Mouse (Mus musculus) layer of hippocampus, postnatal 10 days (tissue): Measurements from ENCODE around the gene Ccl27b. TPM values are rescaled to one million over a fixed set of nuclear protein-coding genes. Genes with fewer than 3 reads are reported as not detected.
"Not testable (repeated sequence)": the region's sequence is repeated elsewhere in the genome, so short reads cannot be mapped to it uniquely, and the experiment has no call there.

Experiments used
- DNase-seq, 2 experiments: peaks; one replicate each; pipeline ENCODE4 v3.0.0; 2021; ENCODE audit warnings: low spot score in 2 of 2
- long read RNA-seq: library from polyadenylated mRNA; stranded (forward); transcript quantifications from one replicate; pipeline ENCODE4 v2.0.0, GENCODE M21; 2023
- total RNA-seq, 2 experiments: library from RNA; stranded (reverse); gene quantifications; 2 replicates each; pipeline ENCODE4 v1.2.3; 2021

Ccl27b gene
- 1 to 10 TPM in 1 of 2 experiments, not detected in 1; 1.6 TPM for total RNA-seq
- long read RNA-seq, partial matches to known transcripts, result 0 of 4 reads
- long read RNA-seq, other reads (novel, unspliced or antisense), result 4 of 4 reads

DNA sequence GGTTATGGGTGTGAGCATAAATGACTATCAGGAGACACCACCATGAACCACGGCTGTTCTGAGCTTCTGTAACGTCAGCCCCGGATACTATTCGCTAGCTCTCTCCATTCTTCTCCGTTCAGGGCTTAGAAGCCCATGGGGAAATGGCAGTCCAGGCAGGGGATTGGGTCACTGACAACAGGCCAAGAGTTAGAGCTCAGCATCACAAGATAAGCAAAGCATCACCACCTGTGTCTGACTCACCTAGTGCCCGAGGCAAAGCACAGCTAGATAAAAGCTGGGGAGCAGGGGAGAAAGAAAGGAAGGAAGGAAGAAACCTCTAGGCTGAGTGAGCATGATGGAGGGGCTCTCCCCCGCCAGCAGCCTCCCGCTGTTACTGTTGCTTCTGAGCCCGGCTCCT lies at the start of gene Ccl27b:
TSS of gene Ccl27b (plus strand) at position 301 of the 400 bp plus-strand sequence.
- not testable (repeated sequence) for DNase-seq

DNA sequence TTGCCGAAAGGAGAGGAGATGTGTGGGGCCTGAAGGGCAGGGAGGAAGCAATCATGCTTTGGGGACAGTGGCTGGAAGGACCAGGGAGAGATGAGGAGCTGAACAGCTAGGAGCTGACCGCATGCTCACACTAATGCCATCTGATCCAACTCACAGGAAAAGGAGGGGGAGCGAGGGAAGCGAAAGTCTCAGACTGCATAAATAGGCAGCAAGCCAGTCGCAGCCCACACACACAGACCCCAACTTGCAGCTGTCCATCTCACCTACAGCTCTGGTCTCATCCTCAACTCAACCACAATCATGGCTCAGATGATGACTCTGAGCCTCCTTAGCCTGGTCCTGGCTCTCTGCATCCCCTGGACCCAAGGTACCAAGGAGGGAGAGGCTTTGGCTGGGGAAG lies 43.2 kb upstream of the Ccl27b start, which contains the start of gene Gm10591:
TSS of gene Gm10591 (plus strand) at position 301 of the 400 bp plus-strand sequence.
- DNase-seq, result not testable (repeated sequence)

DNA sequence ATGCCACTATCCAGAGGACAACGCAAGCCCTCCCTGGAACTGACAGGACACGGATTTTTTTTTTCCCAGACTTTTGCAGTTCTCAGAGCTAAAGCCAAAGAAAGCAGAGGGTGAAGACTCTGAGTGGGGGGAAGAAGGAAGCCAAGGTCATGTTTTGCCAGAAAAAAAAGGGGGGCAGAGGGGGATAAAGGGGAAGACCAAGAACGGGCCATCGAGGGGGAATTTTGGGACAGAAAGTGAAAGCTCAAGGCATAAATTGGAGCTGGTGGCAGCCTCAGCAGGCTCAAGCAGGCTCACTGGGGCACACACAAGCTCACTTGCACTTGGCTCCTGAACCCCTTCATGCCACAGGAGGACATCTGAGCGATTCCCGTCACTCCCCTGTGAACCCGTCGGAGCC lies 25.6 kb upstream of the Ccl27b start, which contains the start of gene Gm2564:
TSS of gene Gm2564 (plus strand) at position 301 of the 400 bp plus-strand sequence.
- not testable (repeated sequence) for DNase-seq

DNA sequence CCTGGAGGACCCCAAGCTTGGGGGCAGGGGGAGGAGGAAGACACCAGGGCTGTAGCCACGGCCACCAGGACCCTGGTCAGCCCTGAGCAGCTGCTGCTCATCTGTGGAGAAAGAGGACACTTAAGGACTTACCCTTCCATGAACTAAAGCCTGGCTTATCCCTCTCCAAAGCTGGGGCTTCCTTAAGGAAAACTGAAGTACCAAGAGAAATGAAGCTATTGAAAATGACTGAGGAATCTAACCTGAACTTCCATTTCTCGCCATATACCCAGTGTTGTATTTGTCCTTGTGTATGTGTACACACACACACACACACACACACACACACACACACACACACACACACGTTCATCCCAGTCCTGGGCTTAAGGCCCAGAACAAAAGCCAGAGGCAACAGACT lies 6.7 kb downstream of the Ccl27b start, which contains the start of gene Il11ra2:
TSS of gene Il11ra2 (minus strand) at position 101 of the 400 bp plus-strand sequence.
- DNase-seq, result not testable (repeated sequence)

DNA sequence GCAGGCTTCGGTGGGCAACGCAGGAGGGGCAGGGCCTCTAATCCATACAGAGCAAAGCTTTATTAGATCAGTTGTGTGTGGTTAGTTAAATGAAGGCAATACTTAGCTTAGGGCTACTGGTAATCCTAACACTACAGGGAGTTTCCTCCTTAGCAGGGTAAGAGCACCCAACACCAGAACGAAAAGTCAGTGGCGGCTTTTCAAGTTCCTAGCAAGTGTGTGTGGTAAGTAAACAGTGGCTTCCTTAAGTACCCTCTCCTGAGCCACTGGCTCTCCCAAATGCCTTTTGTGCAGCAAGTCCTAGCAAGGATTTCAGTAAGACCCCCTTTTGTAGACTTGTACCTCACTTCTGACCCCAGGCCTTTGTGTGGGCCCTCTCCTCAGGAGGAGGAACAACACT lies 20.4 kb downstream of the Ccl27b start:
- not testable (repeated sequence) for DNase-seq

DNA sequence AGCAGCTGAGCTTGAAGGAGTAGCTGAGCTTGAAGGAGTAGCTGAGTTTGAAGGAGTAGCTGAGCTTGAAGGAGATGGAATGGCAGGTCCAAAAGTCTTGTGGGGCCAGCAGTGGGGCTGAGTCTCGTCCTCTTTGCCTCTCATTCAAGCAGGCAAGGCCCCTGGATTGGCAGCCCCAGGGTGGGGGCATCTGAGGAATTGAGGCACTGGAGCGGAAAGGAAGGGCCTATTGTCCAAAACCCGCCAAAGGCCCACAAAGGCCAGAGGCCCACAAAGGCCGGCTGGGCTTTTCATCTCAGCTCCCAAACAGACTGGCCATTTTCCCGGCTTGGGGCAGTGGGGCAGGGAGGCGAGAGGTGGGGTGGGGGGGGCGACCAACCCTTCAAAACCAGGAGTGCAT lies 24.3 kb downstream of the Ccl27b start:
- not testable (repeated sequence) for DNase-seq

DNA sequence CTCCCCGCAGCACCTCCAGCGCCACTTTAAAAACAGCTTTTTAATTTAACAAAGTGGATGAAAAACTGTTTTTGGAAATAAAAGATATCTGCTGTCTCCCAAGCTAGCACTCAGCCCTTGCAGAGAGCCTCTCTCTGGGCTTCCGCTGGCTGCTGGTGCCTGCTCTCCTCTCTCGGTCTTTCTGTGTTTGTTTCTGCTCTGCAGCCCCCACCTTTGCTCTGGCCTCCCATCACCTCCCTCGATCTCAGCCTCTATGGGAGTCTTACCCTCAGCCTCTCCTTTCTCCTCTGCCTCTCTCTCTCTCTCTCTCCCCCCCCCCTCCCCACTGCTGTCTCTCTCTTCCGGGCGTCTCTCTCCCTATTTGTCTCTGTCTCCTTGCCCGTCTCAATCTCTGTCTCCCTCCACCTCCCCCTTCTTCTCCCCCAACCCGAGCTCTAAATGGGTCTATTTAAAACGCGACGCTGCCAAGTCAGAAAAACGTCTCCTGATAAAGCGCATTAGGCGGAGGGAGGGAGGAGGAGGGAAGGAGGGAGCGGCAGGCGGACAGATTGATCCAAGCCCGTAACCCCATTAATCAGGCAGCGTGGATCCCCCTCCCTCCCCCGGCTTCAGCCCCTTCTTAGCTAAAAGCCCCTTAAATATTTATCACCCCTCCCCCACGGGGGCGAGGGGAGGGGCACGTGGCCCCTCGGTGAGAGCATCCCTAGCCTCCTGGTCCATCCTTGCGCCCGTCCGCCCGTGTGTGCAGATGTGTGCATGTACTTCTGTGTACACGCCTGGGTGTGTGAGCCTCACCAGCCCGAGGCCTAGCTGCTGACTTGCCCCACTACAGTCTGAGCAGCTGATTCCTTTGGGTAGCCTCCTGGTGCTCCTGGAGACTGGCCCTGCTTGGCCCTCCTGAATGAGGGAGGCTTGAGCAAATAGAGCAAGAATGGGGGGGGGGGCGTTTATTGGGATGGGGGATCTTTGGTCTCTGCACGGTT lies 25.6 kb downstream of the Ccl27b start:
- DNase-seq, result not testable (repeated sequence)

DNA sequence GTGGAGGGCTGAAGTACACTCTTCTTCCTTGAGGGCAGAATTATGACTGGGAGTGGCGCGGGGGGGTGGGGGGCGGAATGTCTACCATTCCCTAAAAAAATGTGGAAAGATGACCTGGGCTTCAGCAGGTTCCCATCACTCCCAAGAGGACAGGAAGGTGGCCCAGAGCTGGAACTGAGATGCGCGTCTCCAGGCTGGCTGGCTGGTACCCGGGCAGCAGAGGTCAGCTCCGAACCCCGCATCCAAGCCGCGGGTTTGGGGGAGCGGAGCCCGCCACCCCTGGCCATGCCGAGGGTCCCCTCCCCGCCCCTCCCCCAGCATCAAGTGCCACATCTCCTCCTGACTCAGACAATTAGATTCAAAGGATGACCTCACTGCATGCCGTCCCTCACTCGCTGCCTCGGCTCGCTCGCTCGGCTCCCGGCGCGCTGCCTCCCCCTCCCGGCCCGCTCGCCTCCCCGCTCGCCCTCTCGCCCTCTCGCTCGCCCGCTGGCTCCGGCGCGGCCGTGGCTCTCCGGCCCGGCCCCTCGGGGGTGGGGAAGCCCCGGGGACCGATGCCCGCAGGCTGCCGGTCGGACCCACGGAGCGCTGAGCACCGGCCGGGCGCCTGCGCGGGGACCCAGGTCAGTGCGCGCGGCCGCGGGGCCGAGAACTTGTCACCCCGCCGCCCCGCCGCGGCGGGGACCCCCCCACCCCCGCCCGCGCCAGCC lies 26.6 kb downstream of the Ccl27b start:
- DNase-seq, result not testable (repeated sequence)

DNA sequence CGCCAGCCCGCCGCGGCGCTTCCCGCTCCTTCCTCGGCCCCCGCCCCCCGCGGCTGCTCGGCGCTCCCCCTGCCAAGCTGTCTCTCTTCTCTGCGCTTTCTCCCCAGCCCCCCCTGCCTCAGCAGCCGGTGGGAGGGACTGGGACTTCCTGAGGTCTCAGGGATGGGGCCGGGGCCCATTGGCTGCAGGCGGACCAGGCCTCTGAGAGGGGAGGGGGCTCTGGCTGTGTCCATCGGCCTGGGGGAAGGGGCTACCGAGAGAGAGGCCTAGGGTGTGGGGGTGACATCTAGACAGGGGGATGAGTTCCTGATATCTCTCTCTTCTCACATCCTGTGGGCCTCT lies 27.1 kb downstream of the Ccl27b start:
- not testable (repeated sequence) for DNase-seq

Other genes with a start within 250 kb of the Ccl27b start
- gene Gm21586, start 215.9 kb upstream of the Ccl27b start, total RNA-seq, result not detected
- 1 to 10 TPM; 2.3 to 2.5 TPM for gene Gm2163, start 188.5 kb upstream of the Ccl27b start, total RNA-seq
- gene Fam205a2, start 127.1 kb upstream of the Ccl27b start, total RNA-seq, result not detected
- gene Gm10591, start 43.1 kb upstream of the Ccl27b start, total RNA-seq, result not detected
- 10 to 100 TPM; 11.5 to 12.2 TPM for gene Gm2564, start 25.5 kb upstream of the Ccl27b start, total RNA-seq
- gene Il11ra2, start 6.6 kb downstream of the Ccl27b start, total RNA-seq, result not detected
- gene 4930578G10Rik, start 80.3 kb downstream of the Ccl27b start, total RNA-seq, result 1 to 10 TPM; 1.4 to 2.5 TPM
- gene Ccl19, start 101.3 kb downstream of the Ccl27b start, total RNA-seq, result under 1 TPM in 1 of 2 experiments, not detected in 1; 0.96 TPM
- gene Ccl21a, start 118.7 kb downstream of the Ccl27b start, total RNA-seq, result not detected
- gene Fam205a1, start 198.6 kb downstream of the Ccl27b start, total RNA-seq, result under 1 TPM in 1 of 2 experiments, not detected in 1; 0.22 TPM
- 1 to 10 TPM in 1 of 2 experiments, under 1 TPM in 1; 0.91 to 1.4 TPM for gene Gm12394, start 201.5 kb downstream of the Ccl27b start, total RNA-seq
- under 1 TPM in 1 of 2 experiments, not detected in 1; 0.38 TPM for gene Fam205c, start 219.0 kb downstream of the Ccl27b start, total RNA-seq